Mouse (Mus musculus) spleen, adult 10 weeks (tissue): ENCODE data around the gene Gm9046. TPM values are rescaled to one million over a fixed set of nuclear protein-coding genes. Genes with fewer than 3 reads are reported as not detected.

ENCODE experiments used
- polyA plus RNA-seq: library from polyadenylated mRNA; stranded (reverse); fragments of 350-450 nt; fragmentation: Illumina TruSeq; extraction: RNeasy Lipid Tissue Mini Kit (QIAGEN cat#74804); gene quantifications from one replicate; pipeline ENCODE4 v1.2.3, GENCODE M21; 2015; ENCODE audit warnings: low replicate concordance; ENCODE audit not compliant: insufficient read depth

Gene Gm9046
- polyA plus RNA-seq: not detected

DNA sequence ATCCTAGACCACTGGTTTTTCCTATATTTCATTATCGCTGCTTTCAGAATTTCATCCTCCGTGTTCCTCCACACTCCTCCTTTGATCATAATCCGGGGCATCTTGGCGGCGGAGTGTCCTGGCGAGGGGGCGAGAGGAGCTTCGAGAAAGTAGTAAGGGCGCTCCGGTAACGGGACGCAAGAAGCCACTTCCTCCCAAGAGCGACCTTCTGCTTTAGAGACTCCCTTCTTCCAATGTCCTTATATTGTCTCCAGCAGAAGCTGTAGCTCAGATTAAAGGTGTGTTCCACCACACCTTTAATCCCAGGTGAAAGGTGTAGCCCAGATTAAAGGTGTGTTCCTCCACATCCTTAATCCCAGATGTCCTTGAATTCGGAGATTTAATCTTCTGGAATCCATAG is at the start of gene Gm9046:
Gene Gm9046 (minus strand): TSS at position 101 of the 400 bp plus-strand sequence.

DNA sequence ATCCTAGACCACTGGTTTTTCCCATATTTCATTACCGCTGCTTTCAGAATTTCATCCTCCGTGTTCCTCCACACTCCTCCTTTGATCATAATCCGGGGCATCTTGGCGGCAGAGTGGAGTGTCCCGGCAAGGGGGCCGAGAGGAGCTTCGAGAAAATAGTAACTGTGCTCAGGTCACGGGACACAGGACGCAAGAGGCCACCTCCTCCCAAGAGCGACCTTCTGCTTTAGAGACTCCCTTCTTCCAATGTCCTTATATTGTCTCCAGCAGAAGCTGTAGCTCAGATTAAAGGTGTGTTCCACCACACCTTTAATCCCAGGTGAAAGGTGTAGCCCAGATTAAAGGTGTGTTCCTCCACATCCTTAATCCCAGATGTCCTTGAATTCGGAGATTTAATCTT is 10.9 kb upstream of the Gm9046 start, which contains the start of gene Gm9049:
Gene Gm9049 (minus strand): TSS at position 101 of the 400 bp plus-strand sequence.

DNA sequence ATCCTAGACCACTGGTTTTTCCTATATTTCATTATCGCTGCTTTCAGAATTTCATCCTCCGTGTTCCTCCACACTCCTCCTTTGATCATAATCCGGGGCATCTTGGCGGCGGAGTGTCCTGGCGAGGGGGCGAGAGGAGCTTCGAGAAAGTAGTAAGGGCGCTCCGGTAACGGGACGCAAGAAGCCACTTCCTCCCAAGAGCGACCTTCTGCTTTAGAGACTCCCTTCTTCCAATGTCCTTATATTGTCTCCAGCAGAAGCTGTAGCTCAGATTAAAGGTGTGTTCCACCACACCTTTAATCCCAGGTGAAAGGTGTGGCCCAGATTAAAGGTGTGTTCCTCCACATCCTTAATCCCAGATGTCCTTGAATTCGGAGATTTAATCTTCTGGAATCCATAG is 5.5 kb upstream of the Gm9046 start, which contains the start of gene Gm9048:
Gene Gm9048 (minus strand): TSS at position 101 of the 400 bp plus-strand sequence.

DNA sequence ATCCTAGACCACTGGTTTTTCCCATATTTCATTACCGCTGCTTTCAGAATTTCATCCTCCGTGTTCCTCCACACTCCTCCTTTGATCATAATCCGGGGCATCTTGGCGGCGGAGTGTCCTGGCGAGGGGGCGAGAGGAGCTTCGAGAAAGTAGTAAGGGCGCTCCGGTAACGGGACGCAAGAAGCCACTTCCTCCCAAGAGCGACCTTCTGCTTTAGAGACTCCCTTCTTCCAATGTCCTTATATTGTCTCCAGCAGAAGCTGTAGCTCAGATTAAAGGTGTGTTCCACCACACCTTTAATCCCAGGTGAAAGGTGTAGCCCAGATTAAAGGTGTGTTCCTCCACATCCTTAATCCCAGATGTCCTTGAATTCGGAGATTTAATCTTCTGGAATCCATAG is 5.3 kb downstream of the Gm9046 start, which contains the start of gene Gm9045:
Gene Gm9045 (minus strand): TSS at position 101 of the 400 bp plus-strand sequence.

DNA sequence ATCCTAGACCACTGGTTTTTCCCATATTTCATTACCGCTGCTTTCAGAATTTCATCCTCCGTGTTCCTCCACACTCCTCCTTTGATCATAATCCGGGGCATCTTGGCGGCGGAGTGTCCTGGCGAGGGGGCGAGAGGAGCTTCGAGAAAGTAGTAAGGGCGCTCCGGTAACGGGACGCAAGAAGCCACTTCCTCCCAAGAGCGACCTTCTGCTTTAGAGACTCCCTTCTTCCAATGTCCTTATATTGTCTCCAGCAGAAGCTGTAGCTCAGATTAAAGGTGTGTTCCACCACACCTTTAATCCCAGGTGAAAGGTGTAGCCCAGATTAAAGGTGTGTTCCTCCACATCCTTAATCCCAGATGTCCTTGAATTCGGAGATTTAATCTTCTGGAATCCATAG is 10.7 kb downstream of the Gm9046 start, which contains the start of gene Gm9044:
Gene Gm9044 (minus strand): TSS at position 101 of the 400 bp plus-strand sequence.

DNA sequence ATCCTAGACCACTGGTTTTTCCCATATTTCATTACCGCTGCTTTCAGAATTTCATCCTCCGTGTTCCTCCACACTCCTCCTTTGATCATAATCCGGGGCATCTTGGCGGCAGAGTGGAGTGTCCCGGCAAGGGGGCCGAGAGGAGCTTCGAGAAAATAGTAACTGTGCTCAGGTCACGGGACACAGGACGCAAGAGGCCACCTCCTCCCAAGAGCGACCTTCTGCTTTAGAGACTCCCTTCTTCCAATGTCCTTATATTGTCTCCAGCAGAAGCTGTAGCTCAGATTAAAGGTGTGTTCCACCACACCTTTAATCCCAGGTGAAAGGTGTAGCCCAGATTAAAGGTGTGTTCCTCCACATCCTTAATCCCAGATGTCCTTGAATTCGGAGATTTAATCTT is 16.2 kb downstream of the Gm9046 start, which contains the start of gene Gm9040:
Gene Gm9040 (minus strand): TSS at position 101 of the 400 bp plus-strand sequence.

DNA sequence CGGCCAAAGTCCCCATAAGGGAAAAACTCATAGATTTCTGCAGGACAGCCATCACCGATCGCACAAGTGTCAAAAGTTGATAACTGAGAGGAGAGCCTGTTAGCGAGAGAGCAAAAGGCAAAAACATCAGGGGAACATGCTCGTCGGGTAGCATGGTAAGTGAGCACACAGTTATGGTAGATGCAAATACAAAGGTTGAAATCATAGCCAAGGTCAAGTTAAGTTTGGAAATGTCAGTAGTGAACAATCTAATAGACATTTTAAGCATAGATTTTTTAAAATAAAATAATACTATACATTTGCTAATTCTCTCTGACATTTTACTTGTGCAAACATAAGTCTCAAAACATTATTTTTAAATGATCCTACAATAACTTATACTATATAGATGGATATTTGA is 48.1 kb downstream of the Gm9046 start, which contains the start of gene Iltifb:
Gene Iltifb (minus strand): TSS at position 101 of the 400 bp plus-strand sequence.

Other genes starting within 250 kb of the Gm9046 start
- gene Mdm1, start 201.4 kb downstream of the Gm9046 start, polyA plus RNA-seq: 11.2 TPM
- not detected for gene Il22, start 138.3 kb downstream of the Gm9046 start, polyA plus RNA-seq
- gene Gm32717, start 102.5 kb downstream of the Gm9046 start, polyA plus RNA-seq: not detected
- gene Gm32802, start 84.6 kb downstream of the Gm9046 start, polyA plus RNA-seq: not detected
- gene Iltifb, start 48.2 kb downstream of the Gm9046 start, polyA plus RNA-seq: not detected
- gene Gm9040, start 16.3 kb downstream of the Gm9046 start, polyA plus RNA-seq: not detected
- gene Gm9044, start 10.8 kb downstream of the Gm9046 start, polyA plus RNA-seq: not detected
- gene Gm9045, start 5.4 kb downstream of the Gm9046 start, polyA plus RNA-seq: 0.14 TPM
- not detected for gene Gm9048, start 5.4 kb upstream of the Gm9046 start, polyA plus RNA-seq
- 0.14 TPM for gene Gm9049, start 10.8 kb upstream of the Gm9046 start, polyA plus RNA-seq
- gene Ifng, start 97.8 kb upstream of the Gm9046 start, polyA plus RNA-seq: 1.8 TPM